Mouse (Mus musculus) small intestine, adult 2 months (tissue): ENCODE measurements around the gene Myd88.

Experiments
- CTCF ChIP-seq: fragments of 200-500 bp; IDR thresholded peaks from 2 replicates; pipeline ENCODE4 v1.5.1; 2012; ENCODE audit warnings: low read depth, mild to moderate bottlenecking, control low read depth, inconsistent platforms, low read length, moderate library complexity, mixed read lengths; ENCODE audit not compliant: insufficient replicate concordance, insufficient read length; ENCODE audit errors: extremely low read depth
- POLR2A ChIP-seq: fragments of 200-500 bp; IDR thresholded peaks from 2 replicates; pipeline ENCODE4 v1.6.1; 2012; ENCODE audit warnings: low read depth, mild to moderate bottlenecking, control low read depth, inconsistent platforms, low read length, moderate library complexity

DNA sequence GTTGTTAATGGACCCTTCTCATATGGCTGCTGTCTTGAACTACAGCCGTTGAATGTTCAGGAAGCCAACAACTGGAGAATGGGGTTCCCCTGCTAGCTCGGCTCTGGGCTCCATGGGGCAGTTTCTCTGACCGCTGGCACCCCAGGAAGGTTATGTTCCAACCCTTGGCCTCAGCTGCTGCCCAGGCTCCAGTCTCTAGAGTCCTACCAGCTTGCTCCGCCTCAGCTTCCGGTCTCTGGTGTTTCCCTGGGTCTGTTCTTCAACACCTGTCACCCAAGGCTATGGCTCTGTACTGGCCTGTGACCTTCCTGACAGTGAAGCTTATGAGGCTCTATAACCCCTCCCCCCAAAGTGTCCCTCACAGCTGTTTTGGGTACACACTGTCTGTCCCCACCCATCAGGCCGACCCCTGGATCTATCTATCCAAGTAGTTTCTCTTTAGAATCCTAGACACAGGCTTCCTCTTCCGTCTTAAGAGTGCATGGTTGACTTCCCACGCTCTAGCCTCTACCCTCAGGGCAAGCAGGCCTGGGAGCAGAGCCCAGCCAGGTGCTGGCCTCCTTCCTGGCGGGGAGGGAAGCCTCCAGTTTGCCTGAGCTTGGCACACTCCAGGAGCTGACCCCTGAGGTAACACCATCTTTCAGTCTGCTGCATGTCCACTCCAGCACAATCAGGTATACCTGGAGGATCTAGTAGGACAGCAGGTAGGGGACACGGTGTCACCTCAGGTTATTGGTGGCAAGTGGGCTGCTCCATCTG, 9.9 kb upstream of the Myd88 start:
- TF ChIP-seq POLR2A (no peak), CTCF (no peak)
